Mouse (Mus musculus) hindbrain, embryonic 12.5 days (tissue): ENCODE data around the gene Vmn1r29. TPM values are rescaled to one million over a fixed set of nuclear protein-coding genes. Genes with fewer than 3 reads are reported as not detected.
"Not testable (repeated sequence)": the region's sequence is repeated elsewhere in the genome, so short reads cannot be mapped to it uniquely, and the experiment has no call there.

ENCODE experiments used
- ATAC-seq: fragments of 200-750 bp; cut with Nextera tagmentation; 2 replicates; pipeline ENCODE4 v1.8.0; 2017; ENCODE audit warnings: moderate TSS enrichment; ENCODE audit not compliant: low FRiP score
- H3K27ac ChIP-seq: fragments of 300-500 bp; sonication (generic); 2 replicates; pipeline ENCODE4 v1.5.1; 2016; ENCODE audit warnings: mild to moderate bottlenecking
- H3K27me3 ChIP-seq: fragments of 300-500 bp; sonication (generic); 2 replicates; pipeline ENCODE4 v1.6.1; 2016; ENCODE audit warnings: mild to moderate bottlenecking
- H3K36me3 ChIP-seq: fragments of 300-500 bp; sonication (generic); 2 replicates; pipeline ENCODE4 v1.6.1; 2016; ENCODE audit warnings: mild to moderate bottlenecking
- H3K4me1 ChIP-seq: fragments of 300-500 bp; sonication (generic); 2 replicates; pipeline ENCODE4 v1.6.1; 2016
- H3K4me2 ChIP-seq: fragments of 300-500 bp; sonication (generic); replicated peaks from 2 replicates; pipeline ENCODE4 v1.6.1; 2016; ENCODE audit warnings: mild to moderate bottlenecking
- H3K4me3 ChIP-seq: fragments of 300-500 bp; sonication (generic); 2 replicates; pipeline ENCODE4 v1.5.1; 2016; ENCODE audit warnings: mild to moderate bottlenecking
- H3K9ac ChIP-seq: fragments of 300-500 bp; sonication (generic); 2 replicates; pipeline ENCODE4 v1.6.1; 2016; ENCODE audit warnings: mild to moderate bottlenecking, moderate library complexity
- H3K9me3 ChIP-seq: fragments of 300-500 bp; sonication (generic); replicated peaks from 2 replicates; pipeline ENCODE4 v1.6.1; 2016; ENCODE audit warnings: mild to moderate bottlenecking
- WGBS: fragments of 180-500 bp; shearing (Covaris S2); methylation state at CpG from one replicate; pipeline ENCODE4 v1.1.7; 2016; 5-methylcytosine and 5-hydroxymethylcytosine counted together
- polyA plus RNA-seq: library from polyadenylated mRNA; unstranded; fragments of >200 nt; fragmentation: Nextera tagmentation; extraction: Ambion mirVana; gene quantifications from 2 replicates; pipeline ENCODE4 v1.2.1, GENCODE M21; 2016

Vmn1r29 gene
- polyA plus RNA-seq, result not detected in 2 replicates

GRCm38 (mm10) chr6:58301249-58301648 is at the start of gene Vmn1r29:
Vmn1r29 (plus strand) TSS chr6:58301549.
- Histone ChIP-seq H3K4me2 (no peak within 1 kb of the TSS), H3K36me3 (no peaks in the 10 kb centered on the region), H3K27me3 (no peaks in the 10 kb centered on the region), H3K9ac (no peak within 1 kb of the TSS), H3K4me1 (no peaks in the 10 kb centered on the region), H3K9me3 (no peaks in the 10 kb centered on the region), H3K4me3 (no peak within 1 kb of the TSS), H3K27ac (no peak within 1 kb of the TSS)
- ATAC-seq, result no peak

- 79% methylated on average over 1 of the region's 1 CpGs for whole genome bisulfite sequencing
- Histone ChIP-seq H3K27me3 (no peaks in the 10 kb centered on the region), H3K4me3 (no peak within 1 kb of the TSS), H3K9ac (no peak within 1 kb of the TSS), H3K36me3 (no peaks in the 10 kb centered on the region), H3K4me2 (no peak within 1 kb of the TSS), H3K27ac (no peak within 1 kb of the TSS), H3K9me3 (no peaks in the 10 kb centered on the region), H3K4me1 (no peaks in the 10 kb centered on the region)
- no peak for ATAC-seq
Measured at GRCm38 (mm10) chr6:58261737-58262136, 39.6 kb upstream of the Vmn1r29 start, which contains the start of gene Vmn1r28. Vmn1r28 (plus strand) TSS chr6:58262037.

GRCm38 (mm10) chr6:58279661-58280060 is 21.7 kb upstream of the Vmn1r29 start:
- not testable (repeated sequence) for H3K4me3 ChIP-seq, H3K27me3 ChIP-seq, H3K9me3 ChIP-seq, H3K36me3 ChIP-seq, H3K4me2 ChIP-seq, H3K27ac ChIP-seq, H3K4me1 ChIP-seq, H3K9ac ChIP-seq, ATAC-seq
- 95% methylated on average over 1 of the region's 1 CpGs for WGBS

GRCm38 (mm10) chr6:58292201-58292600 is 9.1 kb upstream of the Vmn1r29 start:
- Histone ChIP-seq H3K4me3 (no peak overlapping the region), H3K27me3 (no peaks in the 10 kb centered on the region), H3K27ac (no peak overlapping the region), H3K9ac (no peak overlapping the region), H3K4me2 (no peak overlapping the region), H3K4me1 (no peaks in the 10 kb centered on the region), H3K9me3 (no peaks in the 10 kb centered on the region), H3K36me3 (no peaks in the 10 kb centered on the region)
- 66% methylated on average over 2 of the region's 2 CpGs for WGBS
- ATAC-seq, result no peak

GRCm38 (mm10) chr6:58298511-58298910 is 2.8 kb upstream of the Vmn1r29 start:
- not testable (repeated sequence) for H3K27me3 ChIP-seq

GRCm38 (mm10) chr6:58330686-58331085 is 29.3 kb downstream of the Vmn1r29 start:
- 83% methylated on average over 17 of the region's 17 CpGs for WGBS
- ATAC-seq, H3K36me3 ChIP-seq: not testable (repeated sequence)

More at GRCm38 (mm10) chr6:58298511-58298910, 2.8 kb upstream of the Vmn1r29 start:
- H3K9ac ChIP-seq, H3K9me3 ChIP-seq, H3K36me3 ChIP-seq, H3K4me2 ChIP-seq, ATAC-seq, H3K4me3 ChIP-seq, H3K4me1 ChIP-seq, H3K27ac ChIP-seq: not testable (repeated sequence)
- 82% methylated on average over 19 of the region's 19 CpGs for WGBS

More at GRCm38 (mm10) chr6:58330686-58331085, 29.3 kb downstream of the Vmn1r29 start:
- H3K27ac ChIP-seq, H3K27me3 ChIP-seq, H3K4me1 ChIP-seq, H3K9me3 ChIP-seq, H3K9ac ChIP-seq, H3K4me3 ChIP-seq, H3K4me2 ChIP-seq: not testable (repeated sequence)

Other genes starting within 250 kb of the Vmn1r29 start
- gene Vmn1r27, start 82.7 kb upstream of the Vmn1r29 start, polyA plus RNA-seq, result not detected in 2 replicates
- not detected in 2 replicates for gene Vmn1r28, start 39.5 kb upstream of the Vmn1r29 start, polyA plus RNA-seq
- not detected in 2 replicates for gene Vmn1r30, start 141.8 kb downstream of the Vmn1r29 start, polyA plus RNA-seq
- gene Vmn1r31, start 173.8 kb downstream of the Vmn1r29 start, polyA plus RNA-seq, result not detected in 2 replicates